Mouse (Mus musculus): ENCODE data around the gene Btbd10.

DNA sequence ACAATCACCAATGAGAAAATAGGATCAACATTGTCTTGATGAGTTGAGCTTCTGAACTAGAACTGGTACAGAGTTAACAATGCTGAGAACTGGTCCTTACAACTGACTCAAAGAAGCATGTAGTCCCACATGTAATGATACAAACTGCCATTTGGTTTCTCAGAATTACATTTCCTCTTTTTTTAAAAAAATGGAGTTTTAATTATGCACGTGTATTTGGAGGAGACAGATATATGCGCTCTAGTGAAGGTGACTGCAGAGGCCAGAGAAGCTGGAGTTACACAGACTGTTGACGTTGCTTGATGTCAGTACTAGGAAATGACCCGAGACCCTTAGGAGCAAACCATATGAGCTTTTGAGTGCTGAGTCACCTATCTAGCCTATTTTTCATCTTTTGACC, 27.5 kb upstream of the Btbd10 start:
- TF ChIP-seq GATA1 (IDR thresholded peaks at IDR 0.05; ENCODE audit: borderline replicate concordance, low read length), result no peak
- no peak for TF ChIP-seq FLI1 (IDR thresholded peaks at IDR 0.05; ENCODE audit: low read length)
